Mouse (Mus musculus): ENCODE data around the gene Apoc1. TPM values are rescaled to one million over a fixed set of nuclear protein-coding genes. Genes with fewer than 3 reads are reported as not detected.

Apoc1 gene
- polyA plus RNA-seq, 1 experiment from 2014 or later: 1.7 TPM

GRCm38 (mm10) chr7:19722754-19723195 is 30.3 kb upstream of the Apoc1 start:
- H3K9ac ChIP-seq (replicated peaks; ENCODE audit: low read length): no peak overlapping the region
- DNase-seq: no peak
- ATAC-seq (ENCODE audit: low FRiP score, low TSS enrichment): no peak
- peaks cover 6% of the 10 kb centered on the region; the same call in 1 of the 2 replicates for H3K9me3 ChIP-seq (ENCODE audit: control insufficient read depth, low read length)
- H3K4me1 ChIP-seq (ENCODE audit: control insufficient read depth, insufficient read depth, low read length): no peaks in the 10 kb centered on the region
- peaks cover 53% of the 10 kb centered on the region for H3K36me3 ChIP-seq (ENCODE audit: control insufficient read depth, insufficient read depth, low read length)
- WGBS: 93% methylated on average over 6 of the region's 6 CpGs
- H3K4me2 ChIP-seq (ENCODE audit: low read length): no peak overlapping the region
- H3K4me3 ChIP-seq (replicated peaks; ENCODE audit: low read depth, low read length): no peak overlapping the region
- H3K27me3 ChIP-seq (ENCODE audit: control insufficient read depth, insufficient read depth, low read length): no peaks in the 10 kb centered on the region
- no peak overlapping the region for H3K27ac ChIP-seq (replicated peaks; ENCODE audit: low read depth, low read length)

- Histone ChIP-seq H3K9ac (replicated peaks; ENCODE audit: low read length) (no peak overlapping the region), H3K4me1 (ENCODE audit: control insufficient read depth, insufficient read depth, low read length) (peaks cover 11% of the 10 kb centered on the region), H3K27ac (replicated peaks; ENCODE audit: low read depth, low read length) (no peak overlapping the region), H3K36me3 (ENCODE audit: control insufficient read depth, insufficient read depth, low read length) (peaks cover 20% of the 10 kb centered on the region), H3K27me3 (ENCODE audit: control insufficient read depth, insufficient read depth, low read length) (no peaks in the 10 kb centered on the region), H3K4me3 (replicated peaks; ENCODE audit: low read depth, low read length) (no peak overlapping the region), H3K9me3 (ENCODE audit: control insufficient read depth, low read length) (peaks cover 6% of the 10 kb centered on the region; the same call in 1 of the 2 replicates), H3K4me2 (ENCODE audit: low read length) (no peak overlapping the region)
- DNase-seq (no peak), ATAC-seq (ENCODE audit: low FRiP score, low TSS enrichment) (no peak)
- 95% methylated on average over 4 of the region's 4 CpGs for WGBS
Measured at GRCm38 (mm10) chr7:19719200-19719599, 26.7 kb upstream of the Apoc1 start.

- no peaks in the 10 kb centered on the region for H3K27me3 ChIP-seq (ENCODE audit: control insufficient read depth, insufficient read depth, low read length)
- ATAC-seq (ENCODE audit: low FRiP score, low TSS enrichment): no peak
- peaks cover 12% of the 10 kb centered on the region for H3K36me3 ChIP-seq (ENCODE audit: control insufficient read depth, insufficient read depth, low read length)
- H3K27ac ChIP-seq (replicated peaks; ENCODE audit: low read depth, low read length): no peak overlapping the region
- H3K4me3 ChIP-seq (replicated peaks; ENCODE audit: low read depth, low read length): no peak overlapping the region
- WGBS: 96% methylated on average over 5 of the region's 5 CpGs
- DNase-seq: no peak
- no peak overlapping the region for H3K9ac ChIP-seq (replicated peaks; ENCODE audit: low read length)
- H3K4me2 ChIP-seq (ENCODE audit: low read length): no peak overlapping the region
- H3K4me1 ChIP-seq (ENCODE audit: control insufficient read depth, insufficient read depth, low read length): peaks cover 15% of the 10 kb centered on the region
- peaks cover 6% of the 10 kb centered on the region; the same call in 1 of the 2 replicates for H3K9me3 ChIP-seq (ENCODE audit: control insufficient read depth, low read length)
Measured at GRCm38 (mm10) chr7:19718297-19718952, 26.0 kb upstream of the Apoc1 start.

- no peak overlapping the region for H3K27ac ChIP-seq (replicated peaks; ENCODE audit: low read depth, low read length)
- no peak overlapping the region for H3K4me2 ChIP-seq (ENCODE audit: low read length)
- DNase-seq (no peak), ATAC-seq (ENCODE audit: low FRiP score, low TSS enrichment) (no peak)
- H3K9me3 ChIP-seq (ENCODE audit: control insufficient read depth, low read length): peaks cover 6% of the 10 kb centered on the region; the same call in 1 of the 2 replicates
- WGBS: 90% methylated on average over 4 of the region's 4 CpGs
- peaks cover 10% of the 10 kb centered on the region; the same call in 1 of the 2 replicates for H3K36me3 ChIP-seq (ENCODE audit: control insufficient read depth, insufficient read depth, low read length)
- no peak overlapping the region for H3K9ac ChIP-seq (replicated peaks; ENCODE audit: low read length)
- no peaks in the 10 kb centered on the region for H3K27me3 ChIP-seq (ENCODE audit: control insufficient read depth, insufficient read depth, low read length)
- no peak overlapping the region for H3K4me3 ChIP-seq (replicated peaks; ENCODE audit: low read depth, low read length)
- H3K4me1 ChIP-seq (ENCODE audit: control insufficient read depth, insufficient read depth, low read length): peaks cover 15% of the 10 kb centered on the region
Measured at GRCm38 (mm10) chr7:19717346-19717745, 24.9 kb upstream of the Apoc1 start.

- H3K9ac ChIP-seq (replicated peaks; ENCODE audit: low read length): peak overlapping the region; percentile 46; the same call in 1 of the 2 replicates
- ATAC-seq (ENCODE audit: low FRiP score, low TSS enrichment) (no peak), DNase-seq (no peak)
- H3K4me2 ChIP-seq (ENCODE audit: low read length): peak overlapping the region; percentile 67
- peaks cover 15% of the 10 kb centered on the region for H3K4me1 ChIP-seq (ENCODE audit: control insufficient read depth, insufficient read depth, low read length)
- H3K27me3 ChIP-seq (ENCODE audit: control insufficient read depth, insufficient read depth, low read length): no peaks in the 10 kb centered on the region
- H3K9me3 ChIP-seq (ENCODE audit: control insufficient read depth, low read length): peaks cover 6% of the 10 kb centered on the region; the same call in 1 of the 2 replicates
- H3K4me3 ChIP-seq (replicated peaks; ENCODE audit: low read depth, low read length): peak overlapping the region; percentile 40; the same call in 1 of the 2 replicates
- 93% methylated on average over 2 of the region's 2 CpGs for WGBS
- peaks cover 15% of the 10 kb centered on the region for H3K36me3 ChIP-seq (ENCODE audit: control insufficient read depth, insufficient read depth, low read length)
- peak overlapping the region; percentile 91 for H3K27ac ChIP-seq (replicated peaks; ENCODE audit: low read depth, low read length)
Measured at GRCm38 (mm10) chr7:19716822-19717221, 24.4 kb upstream of the Apoc1 start.

GRCm38 (mm10) chr7:19716055-19716682 is 23.7 kb upstream of the Apoc1 start:
- peak overlapping the region; percentile 67 for H3K4me2 ChIP-seq (ENCODE audit: low read length)
- H3K4me1 ChIP-seq (ENCODE audit: control insufficient read depth, insufficient read depth, low read length): peaks cover 15% of the 10 kb centered on the region
- DNase-seq (no peak), ATAC-seq (ENCODE audit: low FRiP score, low TSS enrichment) (no peak)
- peak overlapping the region; percentile 40 for H3K4me3 ChIP-seq (replicated peaks; ENCODE audit: low read depth, low read length)
- peaks cover 20% of the 10 kb centered on the region for H3K36me3 ChIP-seq (ENCODE audit: control insufficient read depth, insufficient read depth, low read length)
- H3K9ac ChIP-seq (replicated peaks; ENCODE audit: low read length): peak overlapping the region; percentile 46; the same call in 1 of the 2 replicates
- H3K27me3 ChIP-seq (ENCODE audit: control insufficient read depth, insufficient read depth, low read length): no peaks in the 10 kb centered on the region
- peaks cover 5% of the 10 kb centered on the region; the same call in 1 of the 2 replicates for H3K9me3 ChIP-seq (ENCODE audit: control insufficient read depth, low read length)
- H3K27ac ChIP-seq (replicated peaks; ENCODE audit: low read depth, low read length): peak overlapping the region; percentile 91
- WGBS: 6% methylated on average over 18 of the region's 18 CpGs

GRCm38 (mm10) chr7:19715239-19716054 is 23.0 kb upstream of the Apoc1 start, which contains the start of gene Tomm40:
Gene Tomm40, minus strand, starts transcription at chr7:19715438.
- ATAC-seq (ENCODE audit: low FRiP score, low TSS enrichment) (peak; percentile 98), DNase-seq (peak; percentile 100)
- peak within 1 kb of the TSS; percentile 92 for H3K9ac ChIP-seq (replicated peaks; ENCODE audit: low read length)
- H3K9me3 ChIP-seq (ENCODE audit: control insufficient read depth, low read length): no peaks in the 10 kb centered on the region
- under 1% methylated on average over 58 of the region's 59 CpGs for WGBS
- peak within 1 kb of the TSS; percentile 91 for H3K27ac ChIP-seq (replicated peaks; ENCODE audit: low read depth, low read length)
- H3K4me3 ChIP-seq (replicated peaks; ENCODE audit: low read depth, low read length): peak within 1 kb of the TSS; percentile 96
- peak within 1 kb of the TSS; percentile 98 for H3K4me2 ChIP-seq (ENCODE audit: low read length)
- H3K36me3 ChIP-seq (ENCODE audit: control insufficient read depth, insufficient read depth, low read length): peaks cover 26% of the 10 kb centered on the region
- H3K4me1 ChIP-seq (ENCODE audit: control insufficient read depth, insufficient read depth, low read length): peaks cover 15% of the 10 kb centered on the region
- H3K27me3 ChIP-seq (ENCODE audit: control insufficient read depth, insufficient read depth, low read length): no peaks in the 10 kb centered on the region

GRCm38 (mm10) chr7:19714836-19715235 is 22.4 kb upstream of the Apoc1 start:
- Histone ChIP-seq H3K36me3 (ENCODE audit: control insufficient read depth, insufficient read depth, low read length) (peaks cover 30% of the 10 kb centered on the region), H3K27me3 (ENCODE audit: control insufficient read depth, insufficient read depth, low read length) (no peaks in the 10 kb centered on the region), H3K27ac (replicated peaks; ENCODE audit: low read depth, low read length) (peak overlapping the region; percentile 72), H3K4me2 (ENCODE audit: low read length) (peak overlapping the region; percentile 98), H3K9me3 (ENCODE audit: control insufficient read depth, low read length) (no peaks in the 10 kb centered on the region), H3K9ac (replicated peaks; ENCODE audit: low read length) (peak overlapping the region; percentile 92), H3K4me3 (replicated peaks; ENCODE audit: low read depth, low read length) (peak overlapping the region; percentile 96), H3K4me1 (ENCODE audit: control insufficient read depth, insufficient read depth, low read length) (peaks cover 15% of the 10 kb centered on the region)
- DNase-seq (no peak), ATAC-seq (ENCODE audit: low FRiP score, low TSS enrichment) (no peak)
- WGBS: under 1% methylated on average over 39 of the region's 39 CpGs
